Mouse (Mus musculus) CH12.LX (cell line): Measurements from ENCODE around the gene Acss2. TPM values are rescaled to one million over a fixed set of nuclear protein-coding genes. Genes with fewer than 3 reads are reported as not detected.

Source experiments
- DNase-seq: peaks from one replicate; pipeline ENCODE4 v3.0.0-alpha.2; 2013; ENCODE audit errors: extremely low read depth
- H3K27ac ChIP-seq: 2 replicates; pipeline ENCODE4 v1.5.1; 2012; ENCODE audit warnings: low read depth, mild to moderate bottlenecking, control low read depth, moderate library complexity; ENCODE audit not compliant: insufficient read depth
- H3K27me3 ChIP-seq: replicated peaks from 2 replicates; pipeline ENCODE3; 2012; ENCODE audit warnings: inconsistent platforms
- H3K36me3 ChIP-seq, 2 experiments: replicated peaks in 1 of 2; 2 replicates each; pipeline versions ENCODE3 to v1.6.1; 2012; ENCODE audit warnings: inconsistent platforms in 1 of 2, low read length in 1 of 2, mild to moderate bottlenecking in 1 of 2, mixed read lengths in 1 of 2, moderate library complexity in 1 of 2; ENCODE audit not compliant: control insufficient read depth in 1 of 2, insufficient read depth in 1 of 2
- H3K4me1 ChIP-seq, 2 experiments: 2 replicates each; pipeline ENCODE4 v1.6.1; 2012; ENCODE audit warnings: inconsistent platforms in 1 of 2, moderate library complexity in 1 of 2; ENCODE audit not compliant: insufficient read depth in 2 of 2, control insufficient read depth in 1 of 2
- H3K4me2 ChIP-seq: 2 replicates; pipeline ENCODE4 v1.6.1; 2012; ENCODE audit warnings: low read depth, mild to moderate bottlenecking, control low read depth; ENCODE audit not compliant: poor library complexity, insufficient read depth, severe bottlenecking
- H3K4me3 ChIP-seq, 3 experiments: fragments of 150-350 bp in 1 of 3; sonication (generic) in 1 of 3; replicated peaks in 1 of 3; 2 replicates each; pipeline versions ENCODE3 to v1.5.1; 2011 to 2012; ENCODE audit warnings: low read depth in 2 of 3, low read length in 2 of 3, mild to moderate bottlenecking in 2 of 3, moderate library complexity in 2 of 3, control low read depth in 1 of 3, improper control_type of control experiment in 1 of 3, inconsistent platforms in 1 of 3, mixed read lengths in 1 of 3; ENCODE audit not compliant: poor library complexity in 1 of 3
- H3K79me2 ChIP-seq: replicated peaks from 2 replicates; pipeline ENCODE4 v1.6.1; 2012; ENCODE audit warnings: mild to moderate bottlenecking, moderate library complexity; ENCODE audit not compliant: control insufficient read depth, poor library complexity, insufficient read depth, severe bottlenecking; ENCODE audit errors: extremely low read depth
- H3K9ac ChIP-seq: 2 replicates; pipeline ENCODE4 v1.6.1; 2012; ENCODE audit warnings: low read depth, mild to moderate bottlenecking, control low read depth, moderate library complexity; ENCODE audit not compliant: insufficient read depth
- H3K9me3 ChIP-seq: replicated peaks from 2 replicates; pipeline ENCODE3; 2012; ENCODE audit warnings: low read length, inconsistent platforms, mixed read lengths
- CHD2 ChIP-seq: IDR thresholded peaks from 2 replicates; pipeline ENCODE4 v1.6.1; 2011; ENCODE audit warnings: low read length, improper control_type of control experiment
- ELF1 ChIP-seq: IDR thresholded peaks from 2 replicates; pipeline ENCODE4 v1.6.1; 2014; ENCODE audit warnings: low read depth, mild to moderate bottlenecking, inconsistent platforms, low read length, improper control_type of control experiment
- EP300 ChIP-seq: IDR thresholded peaks from 2 replicates; pipeline ENCODE4 v1.6.1; 2011; ENCODE audit warnings: low read length, improper control_type of control experiment
- GABPA ChIP-seq: IDR thresholded peaks from 2 replicates; pipeline ENCODE4 v1.6.1; 2012; ENCODE audit warnings: low read depth, low read length, improper control_type of control experiment, inconsistent platforms; ENCODE audit not compliant: insufficient replicate concordance
- HCFC1 ChIP-seq: IDR thresholded peaks from 2 replicates; pipeline ENCODE4 v1.6.1; 2012; ENCODE audit warnings: low read depth, mild to moderate bottlenecking, inconsistent platforms, low read length, improper control_type of control experiment
- IRF4 ChIP-seq: IDR thresholded peaks from 2 replicates; pipeline ENCODE4 v1.6.1; 2014; ENCODE audit warnings: low read depth, mild to moderate bottlenecking, inconsistent platforms, low read length, improper control_type of control experiment
- JUND ChIP-seq: conservative IDR thresholded peaks from 2 replicates; pipeline ENCODE4 v1.6.1; 2011; ENCODE audit warnings: low read depth, low read length, improper control_type of control experiment
- MXI1 ChIP-seq: IDR thresholded peaks from 2 replicates; pipeline ENCODE4 v1.6.1; 2011; ENCODE audit warnings: mild to moderate bottlenecking, low read depth, low read length, improper control_type of control experiment
- MYC ChIP-seq: IDR thresholded peaks from 2 replicates; pipeline ENCODE4 v1.6.1; 2011; ENCODE audit warnings: low read depth, mild to moderate bottlenecking, improper control_type of control experiment, low read length
- NELFE ChIP-seq: IDR thresholded peaks from 2 replicates; pipeline ENCODE4 v1.6.1; 2011; ENCODE audit warnings: low read depth, low read length, improper control_type of control experiment
- RAD21 ChIP-seq: IDR thresholded peaks from 2 replicates; pipeline ENCODE4 v1.6.1; 2011; ENCODE audit warnings: low read depth, mild to moderate bottlenecking, low read length, improper control_type of control experiment, moderate library complexity
- SIN3A ChIP-seq: IDR thresholded peaks from 2 replicates; pipeline ENCODE4 v1.6.1; 2012; ENCODE audit warnings: low read length, improper control_type of control experiment, inconsistent platforms
- SMC3 ChIP-seq: IDR thresholded peaks from 2 replicates; pipeline ENCODE4 v1.6.1; 2011; ENCODE audit warnings: low read depth, low read length, improper control_type of control experiment
- TBP ChIP-seq: conservative IDR thresholded peaks from 2 replicates; pipeline ENCODE4 v1.6.1; 2011; ENCODE audit warnings: low read depth, low read length, improper control_type of control experiment
- TCF12 ChIP-seq: IDR thresholded peaks from 2 replicates; pipeline ENCODE4 v1.6.1; 2014; ENCODE audit warnings: low read depth, mild to moderate bottlenecking, inconsistent platforms, low read length, improper control_type of control experiment
- UBTF ChIP-seq: IDR thresholded peaks from 2 replicates; pipeline ENCODE4 v1.6.1; 2012; ENCODE audit warnings: low read depth, mild to moderate bottlenecking, inconsistent platforms, low read length, improper control_type of control experiment, moderate library complexity
- USF1 ChIP-seq: IDR thresholded peaks from 2 replicates; pipeline ENCODE4 v1.6.1; 2014; ENCODE audit warnings: low read depth, mild to moderate bottlenecking, inconsistent platforms, low read length, improper control_type of control experiment
- dilution Hi-C: fragments of 300-500 bp; cut with MboI; formaldehyde crosslinking; loops from 2 replicates; pipeline ENCODE4 v1.14.3; 2020; ENCODE audit warnings: low sequenced_read_pairs; ENCODE audit not compliant: extremely low pct_unique_long_range_greater_than_20kb, extremely low pct_ligation_motif_present
- in situ Hi-C: fragments of 300-500 bp; cut with MboI; formaldehyde crosslinking; loops from 3 replicates; pipeline ENCODE4 v1.14.3; 2019; ENCODE audit warnings: low sequenced_read_pairs, low pct_ligation_motif_present, low pct_unique_long_range_greater_than_20kb, mixed read lengths
- polyA plus RNA-seq: library from polyadenylated mRNA; unstranded; fragments of >175 nt; gene quantifications from 2 replicates; pipeline ENCODE4 v1.2.1, GENCODE M21; 2012; ENCODE audit warnings: low read depth; ENCODE audit not compliant: insufficient read length
- total RNA-seq, 2 experiments: library from RNA; depleted of rRNA; stranded (reverse); fragments of 300-350 nt in 1 of 2; fragments of >200 nt in 1 of 2; gene quantifications; 2 replicates each; pipeline ENCODE4 v1.2.3; 2012 to 2014

Gene Acss2
- total and polyA plus RNA-seq, 3 experiments: 3.4 to 11.0 (median 10.0) TPM

GRCm38 (mm10) chr2:155580331-155580730, 62.6 kb downstream of the Acss2 start:
- dilution Hi-C loops: no loop called here
- peaks cover 0 to 51% of the 10 kb centered on the region in 2 experiments for H3K36me3 ChIP-seq
- no peaks in the 10 kb centered on the region for H3K9me3 ChIP-seq
- no peak overlapping the region for H3K4me3 ChIP-seq
- no peaks in the 10 kb centered on the region for H3K27me3 ChIP-seq
- no peaks in the 10 kb centered on the region for H3K79me2 ChIP-seq
- H3K27ac ChIP-seq: no peak overlapping the region
- no peaks in the 10 kb centered on the region for H3K4me1 ChIP-seq
- no peak for DNase-seq
- TF ChIP-seq IRF4 (no peak), CHD2 (no peak), TBP (no peak), UBTF (no peak), HCFC1 (no peak), JUND (no peak)
- TF ChIP-seq, all 38 proteins: peak for 0
- Histone ChIP-seq H3K4me2 (no peak overlapping the region), H3K9ac (no peak overlapping the region)
- in situ Hi-C loops: no loop called here

- Histone ChIP-seq H3K9ac (no peak overlapping the region), H3K9me3 (no peaks in the 10 kb centered on the region), H3K4me2 (no peak overlapping the region), H3K27ac (no peak overlapping the region), H3K36me3 (peaks cover 0 to 46% of the 10 kb centered on the region in 2 experiments), H3K4me1 (no peaks in the 10 kb centered on the region), H3K79me2 (no peaks in the 10 kb centered on the region), H3K4me3 (no peak overlapping the region), H3K27me3 (no peaks in the 10 kb centered on the region)
- TF ChIP-seq MYC (no peak), EP300 (no peak), SMC3 (no peak), RAD21 (no peak), TCF12 (no peak), ELF1 (no peak), NELFE (no peak), MXI1 (no peak), GABPA (no peak), SIN3A (no peak), USF1 (no peak)
- in situ Hi-C loops (no loop called here), dilution Hi-C loops (no loop called here)
- DNase-seq: no peak
Measured at GRCm38 (mm10) chr2:155582384-155582995, 64.7 kb downstream of the Acss2 start.
